In genomic region chr2:105301082-105301481, GRCm38 (mm10) we compare ENCODE assay signal across 22 mouse cellular contexts.
DNase-seq lines count a peak whose midpoint lies in the region; ATAC-seq and TF ChIP-seq lines count a peak whose summit lies in the region.
"Had no signal": no experiment of that assay in that cellular context is flagged by ENCODE, and none has a peak within 500 bp of the region (broad histone marks: within the 10 kb centered on the region; RNA-seq: fewer than 3 reads in every experiment).

No protein-coding gene starts in this region.

- no peak overlapping the region for H3K4me2 ChIP-seq in forebrain, embryonic 14.5 days (ENCODE audit: low read length)
- H3K4me2 ChIP-seq in kidney, embryonic 14.5 days (replicated peaks; ENCODE audit: low read depth, low read length): no peak overlapping the region
- H3K4me2 ChIP-seq in lung, embryonic 14.5 days: no peak overlapping the region
- H3K4me2 ChIP-seq in lung, postnatal 0 days (replicated peaks; ENCODE audit: low read depth, low read length): no peak overlapping the region
- H3K4me2 ChIP-seq: embryonic facial prominence, embryonic 13.5 days; embryonic facial prominence, embryonic 15.5 days; forebrain, embryonic 15.5 days had no signal

- peak; percentile 27; the same call in 1 of the 2 replicates for ATAC-seq in forebrain, embryonic 14.5 days
- ATAC-seq in kidney, embryonic 14.5 days (ENCODE audit: low FRiP score, low TSS enrichment): no peak
- ATAC-seq in lung, embryonic 14.5 days (ENCODE audit: insufficient read depth): no peak
- ATAC-seq in lung, postnatal 0 days: no peak

- no peak for TF ChIP-seq POLR2A in kidney, adult 2 months (IDR thresholded peaks at IDR 0.05; ENCODE audit: low read depth, low read length)

- H3K4me1 ChIP-seq in forebrain, embryonic 14.5 days (ENCODE audit: control insufficient read depth, insufficient read depth, low read length): no peaks in the 10 kb centered on the region
- peaks cover 3% of the 10 kb centered on the region for H3K4me1 ChIP-seq in forebrain, embryonic 10.5 days
- H3K4me1 ChIP-seq in kidney, adult 2 months (ENCODE audit: control insufficient read depth, insufficient read depth, low read length): no peaks in the 10 kb centered on the region
- no peaks in the 10 kb centered on the region for H3K4me1 ChIP-seq in kidney, embryonic 14.5 days (ENCODE audit: control insufficient read depth, insufficient read depth, low read length)
- H3K4me1 ChIP-seq in lung, embryonic 14.5 days (ENCODE audit: insufficient read depth): no peaks in the 10 kb centered on the region
- no peaks in the 10 kb centered on the region for H3K4me1 ChIP-seq in lung, postnatal 0 days (ENCODE audit: insufficient read depth, low read depth, low read length)
- H3K4me1 ChIP-seq: embryonic facial prominence, embryonic 15.5 days had no signal

- WGBS in forebrain, embryonic 14.5 days: 92% methylated on average over 8 of the region's 8 CpGs
- WGBS in forebrain, embryonic 10.5 days: 95% methylated on average over 8 of the region's 8 CpGs
- 88% methylated on average over 8 of the region's 8 CpGs for WGBS in kidney, adult 2 months
- WGBS in kidney, embryonic 14.5 days: 95% methylated on average over 8 of the region's 8 CpGs
- 84% methylated on average over 8 of the region's 8 CpGs for WGBS in lung, embryonic 14.5 days
- WGBS in lung, postnatal 0 days: 71% methylated on average over 8 of the region's 8 CpGs

- H3K27me3 ChIP-seq in forebrain, embryonic 14.5 days (replicated peaks; ENCODE audit: control insufficient read depth, insufficient read depth, low read length): no peaks in the 10 kb centered on the region
- H3K27me3 ChIP-seq in forebrain, embryonic 10.5 days (ENCODE audit: poor library complexity, severe bottlenecking): peaks cover 20% of the 10 kb centered on the region
- no peaks in the 10 kb centered on the region for H3K27me3 ChIP-seq in kidney, adult 2 months (replicated peaks; ENCODE audit: control insufficient read depth, insufficient read depth, low read length)
- H3K27me3 ChIP-seq in kidney, embryonic 14.5 days (ENCODE audit: control insufficient read depth, insufficient read depth, low read length): no peaks in the 10 kb centered on the region
- H3K27me3 ChIP-seq in lung, embryonic 14.5 days (ENCODE audit: insufficient read depth, low read length): no peaks in the 10 kb centered on the region
- no peaks in the 10 kb centered on the region for H3K27me3 ChIP-seq in lung, postnatal 0 days (replicated peaks; ENCODE audit: insufficient read depth, low read length)

- no peak for TF ChIP-seq EP300 in lung, postnatal 0 days (IDR thresholded peaks at IDR 0.05)

- H3K9ac ChIP-seq in forebrain, embryonic 14.5 days (ENCODE audit: low read length): no peak overlapping the region
- no peak overlapping the region for H3K9ac ChIP-seq in kidney, embryonic 14.5 days (ENCODE audit: low read depth, low read length)
- no peak overlapping the region for H3K9ac ChIP-seq in lung, embryonic 14.5 days
- H3K9ac ChIP-seq in lung, postnatal 0 days (replicated peaks; ENCODE audit: low read depth): no peak overlapping the region
- H3K9ac ChIP-seq: embryonic facial prominence, embryonic 13.5 days; embryonic facial prominence, embryonic 15.5 days; forebrain, embryonic 15.5 days had no signal

- no peak for DNase-seq in forebrain, embryonic 14.5 days (ENCODE audit: low spot score)
- no peak for DNase-seq in forebrain, embryonic 10.5 days (ENCODE audit: extremely low spot score, low spot score)
- DNase-seq in kidney, adult 2 months: peak; percentile 11
- peak; percentile 35 for DNase-seq in lung, embryonic 14.5 days
- no peak for DNase-seq in lung, postnatal 36 days
- peak; percentile 15 for DNase-seq in lung, postnatal 0 days (ENCODE audit: low spot score)
- DNase-seq in lung, postnatal 14 days: no peak
- DNase-seq: adrenal gland, adult 2 months; adrenal gland, postnatal 10 days; adrenal gland, postnatal 25 days; cerebellum, adult 11 months; cerebellum, adult 18-20 months; cerebellum, adult 8-10 months; cerebellum, adult 9-11 months; cerebellum, postnatal 14 days; cerebellum, postnatal 36 days; embryo, embryonic 11 days had no signal

- no peak overlapping the region for H3K4me3 ChIP-seq in forebrain, embryonic 14.5 days (ENCODE audit: low read depth, low read length)
- H3K4me3 ChIP-seq in forebrain, embryonic 10.5 days: no peak overlapping the region
- no peak overlapping the region for H3K4me3 ChIP-seq in kidney, adult 2 months (ENCODE audit: insufficient read depth, low read depth, low read length)
- no peak overlapping the region for H3K4me3 ChIP-seq in kidney, embryonic 14.5 days (ENCODE audit: low read length)
- H3K4me3 ChIP-seq in lung, embryonic 14.5 days (ENCODE audit: low read depth, low read length): no peak overlapping the region
- H3K4me3 ChIP-seq in lung, postnatal 0 days (ENCODE audit: low read depth, low read length): no peak overlapping the region
- H3K4me3 ChIP-seq: embryonic facial prominence, embryonic 13.5 days; embryonic facial prominence, embryonic 15.5 days; erythroblast, embryonic 14.5 days; forebrain, embryonic 15.5 days had no signal

- TF ChIP-seq CTCF in kidney, adult 2 months (conservative IDR thresholded peaks at IDR 0.05; ENCODE audit: insufficient read depth, insufficient read length, low read depth, low read length): no peak
- no peak for TF ChIP-seq CTCF in lung, embryonic 14.5 days (IDR thresholded peaks at IDR 0.05; ENCODE audit: low read depth)
- no peak for TF ChIP-seq CTCF in lung, postnatal 0 days (IDR thresholded peaks at IDR 0.05)

- no peaks in the 10 kb centered on the region for H3K36me3 ChIP-seq in forebrain, embryonic 14.5 days (ENCODE audit: control insufficient read depth, insufficient read depth, low read length)
- H3K36me3 ChIP-seq in forebrain, embryonic 10.5 days (replicated peaks): no peaks in the 10 kb centered on the region
- no peaks in the 10 kb centered on the region; the same call in 1 of the 2 replicates for H3K36me3 ChIP-seq in kidney, adult 2 months (ENCODE audit: control insufficient read depth, insufficient read depth, low read length)
- no peaks in the 10 kb centered on the region for H3K36me3 ChIP-seq in kidney, embryonic 14.5 days (ENCODE audit: control insufficient read depth, insufficient read depth, low read length)
- H3K36me3 ChIP-seq in lung, embryonic 14.5 days (ENCODE audit: insufficient read depth): no peaks in the 10 kb centered on the region
- no peaks in the 10 kb centered on the region for H3K36me3 ChIP-seq in lung, postnatal 0 days (ENCODE audit: insufficient read depth, low read length)
- H3K36me3 ChIP-seq: embryonic facial prominence, embryonic 13.5 days; embryonic facial prominence, embryonic 15.5 days; forebrain, embryonic 15.5 days had no signal

- H3K27ac ChIP-seq in forebrain, embryonic 14.5 days (ENCODE audit: low read depth, low read length): no peak overlapping the region
- no peak overlapping the region for H3K27ac ChIP-seq in forebrain, embryonic 10.5 days
- H3K27ac ChIP-seq in kidney, adult 2 months (ENCODE audit: insufficient read depth, low read depth, low read length): no peak overlapping the region
- H3K27ac ChIP-seq in kidney, embryonic 14.5 days (ENCODE audit: low read depth, low read length): no peak overlapping the region
- no peak overlapping the region for H3K27ac ChIP-seq in lung, embryonic 14.5 days (ENCODE audit: low read depth)
- H3K27ac ChIP-seq in lung, postnatal 0 days (ENCODE audit: low read length): no peak overlapping the region
- H3K27ac ChIP-seq: embryonic facial prominence, embryonic 13.5 days; embryonic facial prominence, embryonic 15.5 days; forebrain, embryonic 15.5 days had no signal

- no peaks in the 10 kb centered on the region for H3K9me3 ChIP-seq in forebrain, embryonic 14.5 days (replicated peaks; ENCODE audit: control insufficient read depth, low read length)
- peaks cover 4% of the 10 kb centered on the region; the same call in 1 of the 2 replicates for H3K9me3 ChIP-seq in forebrain, embryonic 10.5 days
- 0 out of 2 replicates have a peak, but pooled peaks cover 4% of the 10 kb centered on the region for H3K9me3 ChIP-seq in kidney, embryonic 14.5 days (ENCODE audit: control insufficient read depth, low read length)
- H3K9me3 ChIP-seq in lung, embryonic 14.5 days (ENCODE audit: low read depth, low read length): no peaks in the 10 kb centered on the region
- no peaks in the 10 kb centered on the region for H3K9me3 ChIP-seq in lung, postnatal 0 days (ENCODE audit: low read length)
- H3K9me3 ChIP-seq: embryonic facial prominence, embryonic 15.5 days; forebrain, embryonic 15.5 days had no signal

Comparison
In these comparisons a context has a peak if more than half of its experiments do, and no peak if none do; other contexts are left out.
1. DNase-seq: peak in kidney, adult 2 months (single experiment), lung, embryonic 14.5 days (single experiment) and lung, postnatal 0 days (single experiment); none in forebrain, embryonic 14.5 days (single experiment), forebrain, embryonic 10.5 days (single experiment), lung, postnatal 36 days (single experiment) and lung, postnatal 14 days (single experiment).